Mouse (Mus musculus): ENCODE data around the gene 4922502D21Rik.

DNA sequence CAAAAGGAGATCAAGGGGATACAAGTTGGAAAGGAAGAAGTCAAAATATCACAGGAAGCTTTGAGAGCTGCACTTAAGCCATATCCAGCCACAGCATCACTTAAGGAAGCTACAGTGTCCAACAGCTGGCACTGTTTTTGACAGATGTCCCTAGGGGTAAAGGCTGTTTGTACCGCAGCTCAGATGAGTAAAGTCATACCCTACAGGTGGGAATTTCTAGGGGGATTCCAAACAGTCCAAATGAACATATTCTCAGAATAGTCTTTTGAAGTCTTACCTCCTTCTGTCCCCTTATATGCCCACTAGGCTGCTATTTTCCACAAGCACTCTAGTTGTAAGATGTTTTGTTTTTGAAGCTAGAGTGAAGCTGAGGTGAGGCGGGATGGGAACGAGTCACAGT is 19.1 kb downstream of the 4922502D21Rik start:
- TF ChIP-seq POLR2A (IDR thresholded peaks at IDR 0.05; ENCODE audit: borderline replicate concordance, control insufficient read depth, low read depth, low read length) (no peak), CTCF (IDR thresholded peaks at IDR 0.05; ENCODE audit: control insufficient read depth, insufficient read depth, low read length) (no peak)

All from bone marrow, adult 2 months (tissue).